Mouse (Mus musculus): ENCODE measurements around the gene Oxt.

Gene Oxt

DNA sequence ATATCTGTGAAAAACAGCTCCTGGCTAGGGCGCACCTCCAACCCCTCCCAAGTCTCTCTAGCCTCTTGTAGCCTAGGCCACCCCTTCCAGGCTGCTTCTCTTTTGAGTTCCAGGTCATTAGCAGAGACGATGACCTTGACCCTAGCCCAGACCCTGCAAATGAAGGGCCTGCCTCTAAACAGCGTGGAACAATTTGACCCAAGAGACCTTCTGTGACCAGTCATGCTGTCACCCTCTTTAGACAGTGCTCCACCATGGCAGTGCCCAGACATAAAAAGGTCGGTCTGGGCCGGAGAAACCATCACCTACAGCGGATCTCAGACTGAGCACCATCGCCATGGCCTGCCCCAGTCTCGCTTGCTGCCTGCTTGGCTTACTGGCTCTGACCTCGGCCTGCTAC, at the start of gene Oxt:
Oxt (plus strand) TSS at position 301 of the 400 bp plus-strand sequence.
- no peak for DNase-seq

DNA sequence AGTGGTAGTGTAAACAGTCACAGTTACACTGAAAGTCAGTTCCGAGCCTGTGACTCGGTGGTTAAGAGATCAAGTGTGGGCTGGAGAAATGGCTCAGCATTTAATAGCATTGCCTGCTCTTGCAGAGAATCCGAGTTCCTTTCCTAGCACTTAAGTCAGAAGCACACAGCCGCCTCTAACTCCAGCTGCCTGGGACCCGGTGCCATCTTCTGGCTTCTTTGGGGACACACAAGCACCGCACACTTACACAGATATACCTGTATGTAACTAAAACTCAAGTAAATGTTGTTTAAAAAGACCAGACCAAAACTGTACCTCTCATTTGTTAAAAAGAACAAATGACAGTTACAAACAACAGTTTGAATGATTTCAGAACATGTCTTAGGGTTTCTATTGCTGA, 47.5 kb upstream of the Oxt start:
- no peak for DNase-seq

DNA sequence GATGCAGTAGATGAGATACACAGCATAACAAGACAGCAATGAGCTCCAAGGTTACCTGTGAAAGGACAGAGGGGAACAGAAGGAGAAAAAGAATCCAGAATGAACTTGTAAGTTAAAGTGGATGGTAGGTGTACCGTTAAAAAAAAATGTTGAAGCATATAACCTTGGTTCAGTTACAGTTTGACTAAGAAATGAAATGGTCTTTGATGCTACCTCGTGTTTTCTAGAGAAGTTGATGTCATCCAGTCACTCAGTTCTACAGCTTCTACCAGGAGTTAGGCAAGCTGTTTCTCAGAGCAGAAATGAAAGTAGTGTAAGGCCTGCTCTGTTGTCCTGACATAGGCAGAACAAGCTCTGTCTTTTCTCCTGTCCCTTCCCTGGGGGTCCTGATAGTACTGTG, 46.7 kb upstream of the Oxt start:
- no peak for DNase-seq

DNA sequence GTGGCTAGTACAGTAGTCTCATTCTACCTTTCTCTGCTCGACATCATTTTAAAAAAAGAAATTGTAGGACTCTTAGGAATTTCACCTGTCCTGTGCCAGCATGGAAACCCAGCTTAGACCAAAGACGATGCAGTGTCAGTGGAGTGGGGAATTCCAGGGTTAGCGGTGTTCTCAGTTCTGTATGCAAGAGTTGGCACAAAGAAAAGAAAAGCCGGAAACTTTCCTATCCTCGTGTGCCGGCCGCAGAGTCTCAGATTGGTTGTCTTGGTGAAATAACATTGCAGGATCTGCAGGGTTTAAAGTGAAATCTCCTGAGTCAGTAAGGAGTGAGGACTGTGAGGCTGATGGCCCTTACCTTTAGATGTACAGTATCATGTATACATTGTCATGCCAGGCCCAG, 46.0 kb upstream of the Oxt start:
- no peak for DNase-seq

DNA sequence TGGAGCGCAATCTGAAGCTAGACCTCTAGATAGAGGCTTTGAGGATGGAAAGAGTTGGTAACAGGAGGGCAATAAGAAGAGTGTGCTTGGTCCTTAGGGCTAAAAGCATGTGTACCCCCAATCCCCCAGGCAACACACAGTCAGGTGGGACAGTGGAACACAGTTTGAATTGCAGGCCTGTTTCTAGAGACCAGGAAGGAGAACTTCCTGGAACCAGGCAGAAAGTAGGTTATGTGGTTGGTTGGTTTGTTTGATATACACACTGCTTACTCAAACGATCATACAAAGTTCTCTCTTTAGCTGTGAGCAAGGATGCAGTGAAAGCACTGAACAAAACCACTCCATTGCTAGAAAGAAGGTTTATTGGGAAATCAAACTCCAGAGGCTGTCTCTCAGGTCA, 43.8 kb upstream of the Oxt start:
- no peak for DNase-seq

DNA sequence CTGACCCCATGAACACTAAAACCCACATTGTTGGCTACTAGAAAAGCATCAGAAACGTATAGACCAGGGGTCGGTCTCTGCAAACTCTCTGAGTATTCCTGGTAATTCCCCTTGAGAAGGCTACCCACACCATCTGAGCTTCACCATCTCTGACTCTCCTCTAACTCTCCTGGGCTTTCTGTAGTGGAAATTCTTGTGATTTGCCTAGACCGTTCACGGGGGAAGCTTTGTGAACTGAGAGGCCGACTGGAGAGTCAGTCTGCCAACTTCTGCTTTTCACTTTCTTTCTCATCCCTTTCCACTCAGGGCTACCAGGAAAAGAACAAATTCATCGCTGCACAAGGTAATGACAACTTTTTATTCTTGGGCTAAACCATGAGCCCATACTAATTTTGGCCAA, 41.0 kb upstream of the Oxt start:
- no peak for DNase-seq

DNA sequence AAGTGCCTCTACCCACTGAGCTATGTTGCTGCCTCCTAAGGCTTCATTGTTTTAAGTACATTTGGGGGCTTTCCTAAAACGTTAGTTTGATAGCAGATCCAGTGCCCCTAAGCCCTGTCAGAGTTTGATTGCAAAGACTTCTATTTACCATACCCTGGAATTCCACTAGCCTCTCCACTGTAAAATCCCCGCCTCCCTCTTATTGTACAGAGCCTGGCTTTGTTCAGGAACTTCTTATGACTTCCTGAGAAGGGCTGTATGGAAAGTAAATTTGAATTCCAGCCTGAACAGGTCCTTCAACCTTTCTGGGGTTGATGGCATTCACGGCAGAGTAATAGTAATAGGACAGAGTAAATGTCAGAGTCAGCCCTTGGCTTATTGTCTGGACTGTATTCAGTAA, 39.1 kb upstream of the Oxt start:
- no peak for DNase-seq

DNA sequence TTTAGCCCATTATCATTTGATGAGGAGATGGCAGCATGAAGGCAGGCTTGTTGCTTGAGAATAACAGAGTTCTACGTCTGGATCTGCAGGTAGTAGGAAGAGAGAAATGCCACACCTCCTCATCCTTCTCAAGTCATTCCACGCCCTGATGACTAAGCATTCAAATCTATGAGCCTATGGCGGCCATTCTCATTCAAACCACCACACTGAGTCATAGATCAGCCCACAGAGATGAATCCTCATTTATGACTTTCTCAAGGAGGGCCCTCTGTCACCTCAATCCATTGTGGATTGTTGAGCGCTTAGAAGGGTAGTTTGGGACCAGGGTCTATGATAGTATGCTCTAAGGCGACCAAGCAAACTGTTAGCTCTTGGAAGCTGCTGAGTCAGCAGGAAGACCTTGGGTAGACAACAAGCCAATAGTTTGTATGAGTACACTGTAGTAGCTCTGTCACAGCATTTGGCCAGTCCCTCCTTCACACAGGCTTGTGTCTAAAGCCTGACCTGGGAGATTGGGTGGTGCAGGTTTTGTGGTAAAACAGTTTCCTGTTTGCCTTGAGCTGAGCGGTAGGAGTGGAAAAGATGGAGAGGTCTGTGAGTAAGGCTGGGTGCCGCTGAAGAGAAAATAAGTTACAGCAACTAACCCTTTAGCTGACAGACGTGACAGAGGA, 37.0 kb upstream of the Oxt start:
- DNase-seq = no peak

DNA sequence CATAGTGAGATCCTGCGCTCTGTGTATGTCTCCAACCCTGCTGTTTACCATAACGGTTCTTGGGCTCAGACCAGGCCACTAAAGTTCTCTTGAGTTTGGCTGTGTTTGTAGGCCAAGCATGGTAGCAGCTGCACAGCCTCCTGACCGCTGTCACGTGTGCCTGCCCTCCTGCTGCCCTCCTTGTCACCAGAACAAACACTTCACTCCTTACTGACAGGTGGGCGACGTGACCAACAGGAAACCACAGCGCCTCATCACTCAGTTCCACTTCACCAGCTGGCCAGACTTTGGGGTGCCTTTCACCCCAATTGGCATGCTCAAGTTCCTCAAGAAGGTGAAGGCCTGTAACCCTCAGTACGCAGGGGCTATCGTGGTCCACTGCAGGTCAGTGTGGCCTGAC, 35.7 kb upstream of the Oxt start:
- DNase-seq = no peak

DNA sequence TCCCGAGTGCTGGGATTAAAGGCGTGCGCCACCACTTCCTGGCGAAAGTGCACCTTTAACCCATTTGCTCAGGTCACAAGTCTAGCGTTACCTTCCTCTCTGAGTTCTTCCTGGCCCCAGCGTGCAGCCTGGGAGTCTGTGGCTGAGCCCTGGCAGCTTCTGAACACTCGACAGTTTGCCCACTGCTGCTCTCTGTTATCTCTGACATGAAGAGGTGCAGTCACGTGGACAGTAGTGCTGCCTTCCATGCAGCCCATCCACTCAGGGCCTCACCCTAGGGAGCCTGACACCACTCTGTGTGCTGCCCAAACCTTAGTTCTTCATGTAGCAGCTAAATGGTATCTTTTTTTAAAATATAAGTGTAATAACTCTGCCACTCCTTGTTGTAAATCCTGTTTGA, 29.0 kb upstream of the Oxt start:
- no peak for DNase-seq

DNA sequence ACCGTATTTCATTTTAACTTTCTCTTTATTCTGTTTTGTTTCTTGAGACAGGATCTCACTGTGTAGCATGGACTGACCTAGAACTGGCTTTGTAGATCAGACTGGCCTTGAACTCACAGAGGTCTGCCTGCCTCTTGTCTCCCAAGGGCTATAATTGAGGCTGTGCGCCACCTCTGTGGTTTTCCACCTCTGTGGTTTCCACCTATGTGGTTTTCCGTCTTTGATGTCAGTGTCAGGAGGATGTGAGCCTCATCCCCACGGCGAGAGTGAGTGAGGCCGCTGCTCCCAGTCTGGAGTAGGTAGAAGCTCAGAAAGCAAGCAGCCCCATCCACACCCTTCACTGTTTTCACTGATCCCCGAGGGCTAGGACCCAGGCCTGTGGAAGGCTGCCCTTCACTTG, 21.1 kb upstream of the Oxt start:
- DNase-seq = no peak

DNA sequence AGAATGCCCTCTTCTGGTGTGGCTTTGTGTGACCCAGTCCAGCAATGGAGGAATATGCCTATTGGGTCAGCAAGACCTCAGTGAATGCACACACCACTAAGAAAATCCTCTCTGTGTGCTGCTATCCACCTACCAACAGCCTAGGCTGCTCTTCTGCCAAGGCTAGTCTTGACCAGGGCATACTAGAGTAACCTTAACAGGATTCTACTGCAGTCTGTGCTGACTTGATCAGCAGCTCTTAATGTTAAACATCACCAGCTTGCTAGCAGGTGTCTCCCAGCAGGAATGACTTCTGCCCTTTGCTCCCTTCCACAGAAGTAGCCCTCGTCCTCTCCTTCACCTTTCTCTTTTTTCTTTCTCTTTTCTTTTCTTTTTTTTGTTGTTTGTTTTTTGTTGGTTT, 19.7 kb upstream of the Oxt start:
- no peak for DNase-seq

DNA sequence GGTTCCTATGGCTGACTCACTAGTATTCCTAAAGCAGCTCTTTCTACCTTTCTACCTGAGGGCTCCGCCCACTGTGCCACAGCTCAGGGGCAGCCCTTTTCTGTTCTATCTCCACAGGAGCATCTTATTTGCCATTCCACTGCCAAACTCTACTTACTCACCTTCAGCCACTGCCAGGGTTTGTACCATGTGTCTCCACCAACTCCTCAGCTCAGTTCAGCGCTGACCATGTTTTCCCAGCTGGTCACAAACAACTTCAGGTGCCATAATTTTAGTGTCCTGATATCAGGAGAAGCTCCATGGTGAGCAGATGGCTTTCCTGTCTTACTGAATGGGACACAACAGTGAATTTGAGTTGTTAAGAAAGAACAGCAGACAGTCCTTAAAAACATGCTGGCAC, 18.5 kb upstream of the Oxt start:
- DNase-seq = peak; percentile 37 to 47

DNA sequence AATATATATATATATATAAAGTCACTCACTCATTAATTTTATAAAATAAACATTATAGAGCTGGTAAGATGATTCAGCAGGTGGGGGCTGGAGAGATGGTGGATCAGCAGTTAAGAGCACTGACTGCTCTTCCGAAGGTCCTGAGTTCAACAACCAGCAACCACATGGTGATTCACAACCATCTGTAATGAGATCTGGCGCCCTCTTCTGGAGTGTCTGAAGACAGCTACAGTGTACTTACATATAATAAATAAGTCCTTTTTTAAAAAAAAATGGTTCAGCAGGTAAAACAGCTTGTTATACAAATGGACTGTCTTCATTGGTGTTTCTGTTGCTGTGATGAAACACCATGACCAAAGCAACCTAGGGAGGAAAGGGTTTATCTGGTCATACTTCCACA, 18.0 kb upstream of the Oxt start:
- DNase-seq = no peak

DNA sequence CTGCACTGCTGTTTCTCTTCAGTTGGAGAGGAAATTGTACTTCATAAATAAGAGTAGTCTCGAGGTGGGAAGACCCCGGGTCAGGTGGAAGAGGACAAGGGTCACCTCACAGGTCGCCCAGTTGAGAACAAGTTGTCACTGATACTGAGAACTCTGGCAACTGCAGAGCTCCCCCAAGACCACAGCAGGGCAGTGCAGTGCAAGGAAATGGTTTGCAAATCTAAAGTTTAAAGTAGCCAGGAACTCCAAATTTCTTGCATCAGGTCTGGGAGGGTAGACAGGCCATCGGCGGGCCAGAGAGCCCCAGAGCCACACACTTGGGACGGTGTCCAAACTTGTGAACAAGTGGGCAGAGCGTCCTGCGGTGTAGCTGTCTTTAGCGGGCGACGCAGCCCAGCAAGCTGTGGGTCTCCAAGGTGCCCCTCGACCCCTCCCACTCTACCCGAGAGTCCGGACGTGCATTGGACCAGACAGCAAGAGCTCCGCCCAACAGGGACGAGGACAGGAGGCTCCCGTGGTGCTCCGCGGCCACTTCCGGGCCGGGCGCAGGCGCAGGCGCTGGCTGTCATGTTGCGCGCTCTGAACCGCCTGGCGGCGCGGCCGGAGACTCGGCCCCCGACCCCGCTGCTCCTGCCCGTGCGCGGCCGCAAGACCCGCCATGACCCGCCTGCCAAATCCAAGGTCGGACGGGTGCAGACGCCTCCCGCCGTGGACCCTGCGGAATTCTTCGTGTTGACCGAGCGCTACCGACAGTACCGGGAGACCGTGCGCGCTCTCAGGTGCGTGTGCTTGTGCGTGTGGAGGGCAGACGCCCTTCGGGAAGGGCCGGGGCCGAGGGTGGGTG, 12.5 kb upstream of the Oxt start, which contains the start of gene Mrps26:
Mrps26 (plus strand) TSS at position 531 of the 844 bp plus-strand sequence.
- peak; percentile 93 to 96 for DNase-seq

DNA sequence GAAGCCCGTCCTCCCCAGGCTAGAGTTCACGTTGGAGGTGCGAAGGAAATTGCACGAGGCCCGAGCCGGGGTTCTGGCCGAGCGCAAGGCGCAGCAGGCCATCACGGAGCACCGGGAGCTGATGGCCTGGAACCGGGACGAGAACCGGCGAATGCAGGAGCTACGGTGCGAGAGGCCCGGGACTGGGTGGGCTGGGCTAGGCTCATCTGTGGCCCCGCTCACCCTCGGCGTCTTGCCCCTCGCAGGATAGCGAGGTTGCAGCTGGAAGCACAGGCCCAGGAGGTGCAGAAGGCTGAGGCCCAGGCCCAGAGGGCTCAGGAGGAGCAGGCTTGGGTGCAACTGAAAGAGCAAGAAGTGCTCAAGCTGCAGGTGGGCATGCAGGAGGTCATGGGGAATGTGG, 11.9 kb upstream of the Oxt start:
- no peak for DNase-seq

DNA sequence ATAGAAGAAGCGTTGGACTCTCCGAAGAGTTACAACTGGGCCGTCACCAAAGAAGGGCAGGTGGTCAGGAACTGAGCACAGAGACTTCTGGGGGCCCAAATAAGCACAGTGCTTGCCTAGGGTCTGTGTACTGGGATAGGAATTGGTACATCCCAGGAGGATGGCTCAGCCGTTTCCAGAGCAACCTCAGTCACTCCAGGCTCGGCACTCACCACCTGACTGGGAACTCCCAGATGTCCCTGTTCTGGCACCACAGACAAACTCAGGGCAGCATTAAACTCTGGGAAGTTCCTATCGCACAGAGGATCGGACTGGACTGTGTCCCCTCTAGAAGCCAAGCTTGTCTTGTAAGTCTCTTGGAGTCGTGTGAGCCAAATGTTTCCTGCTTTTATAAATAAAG, 11.0 kb upstream of the Oxt start:
- no peak for DNase-seq

DNA sequence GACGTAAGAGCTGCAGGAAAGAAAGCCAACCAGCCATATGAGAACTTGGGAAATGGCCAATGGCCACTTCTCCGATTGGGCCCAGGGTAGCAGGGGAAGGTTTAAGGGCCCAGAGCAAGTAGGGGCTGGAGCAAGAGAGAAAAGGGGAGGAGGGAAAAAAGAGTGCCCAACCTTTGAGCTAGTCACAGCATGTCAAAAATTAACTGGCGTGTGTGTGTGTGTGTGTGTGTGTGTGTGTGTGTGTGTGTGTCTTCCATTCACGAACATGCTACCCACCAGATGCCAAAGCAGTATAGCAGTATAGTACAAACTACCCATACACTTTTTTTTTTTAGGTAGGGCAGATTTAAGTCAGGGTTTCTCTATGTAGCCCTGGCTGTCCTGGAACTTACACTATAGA, 7.1 kb upstream of the Oxt start:
- DNase-seq = no peak

DNA sequence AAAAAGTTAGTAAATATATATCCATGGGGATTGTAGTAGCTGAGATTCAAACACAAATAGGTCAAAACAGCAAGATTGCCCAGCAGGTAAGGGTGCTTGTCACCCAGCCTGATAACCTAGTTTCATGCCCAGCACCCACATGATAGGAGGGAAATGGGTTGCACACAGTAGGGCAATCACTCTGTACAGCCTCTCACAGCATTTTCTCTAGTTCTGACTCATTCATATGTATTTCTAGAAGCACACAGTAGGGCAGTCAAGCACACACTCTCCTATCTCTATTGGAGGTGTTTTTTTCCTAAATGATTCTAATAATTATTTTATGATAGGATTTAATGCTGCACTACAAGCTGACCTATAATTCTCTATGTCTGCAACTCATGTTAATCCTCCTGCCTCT, 6.0 kb upstream of the Oxt start:
- no peak for DNase-seq

DNA sequence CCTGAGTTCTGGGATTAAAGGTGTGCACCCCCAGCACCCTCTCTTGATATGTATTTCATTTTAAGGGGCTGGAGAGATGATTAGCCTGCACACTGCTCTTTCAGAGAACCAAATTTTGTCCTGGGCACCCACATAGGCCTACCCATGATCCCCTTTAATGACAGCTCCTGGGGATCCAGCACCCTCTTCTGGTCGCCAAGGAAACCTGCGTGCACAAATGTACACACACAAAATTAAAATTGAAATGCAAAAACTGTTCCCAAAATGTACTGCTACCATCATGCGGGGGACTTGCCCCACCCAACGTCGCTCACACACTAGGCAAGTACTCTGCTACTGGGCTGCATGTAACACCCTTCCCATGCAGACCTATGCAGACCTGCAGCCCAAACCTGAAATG, 1.0 kb upstream of the Oxt start:
- DNase-seq = no peak

DNA sequence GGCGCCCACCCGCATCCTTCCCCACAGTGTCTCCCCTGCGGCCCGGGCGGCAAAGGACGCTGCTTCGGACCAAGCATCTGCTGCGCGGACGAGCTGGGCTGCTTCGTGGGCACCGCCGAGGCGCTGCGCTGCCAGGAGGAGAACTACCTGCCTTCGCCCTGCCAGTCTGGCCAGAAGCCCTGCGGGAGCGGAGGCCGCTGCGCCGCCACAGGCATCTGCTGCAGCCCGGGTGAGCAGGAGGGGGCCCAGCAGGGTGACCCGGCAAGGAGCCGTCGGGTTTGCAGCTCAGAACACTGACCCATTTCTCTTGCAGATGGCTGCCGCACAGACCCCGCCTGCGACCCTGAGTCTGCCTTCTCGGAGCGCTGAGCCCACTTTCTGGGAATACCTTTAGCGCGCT, 591 bp downstream of the Oxt start:
- DNase-seq = peak; percentile 55 to 63

DNA sequence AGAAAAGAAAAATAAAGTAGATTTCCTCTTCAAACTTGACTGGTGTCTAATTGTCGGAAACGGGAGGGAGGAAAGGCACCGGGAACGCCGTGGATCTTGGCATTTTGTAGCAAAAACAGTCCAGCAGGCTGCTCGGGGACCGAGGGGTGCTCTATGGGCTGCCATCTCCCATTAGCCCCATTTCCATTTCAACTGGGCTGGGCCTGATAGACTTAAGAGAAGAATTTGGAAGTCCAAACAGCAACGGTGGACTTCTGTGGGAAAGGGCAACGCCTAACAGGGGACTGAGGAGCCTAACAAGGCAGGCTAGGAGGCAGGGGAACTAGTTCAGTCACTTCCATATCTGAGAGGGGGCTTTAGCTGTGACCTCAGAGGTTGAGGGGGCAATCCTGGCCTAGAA, 1.0 kb downstream of the Oxt start:
- no peak for DNase-seq

DNA sequence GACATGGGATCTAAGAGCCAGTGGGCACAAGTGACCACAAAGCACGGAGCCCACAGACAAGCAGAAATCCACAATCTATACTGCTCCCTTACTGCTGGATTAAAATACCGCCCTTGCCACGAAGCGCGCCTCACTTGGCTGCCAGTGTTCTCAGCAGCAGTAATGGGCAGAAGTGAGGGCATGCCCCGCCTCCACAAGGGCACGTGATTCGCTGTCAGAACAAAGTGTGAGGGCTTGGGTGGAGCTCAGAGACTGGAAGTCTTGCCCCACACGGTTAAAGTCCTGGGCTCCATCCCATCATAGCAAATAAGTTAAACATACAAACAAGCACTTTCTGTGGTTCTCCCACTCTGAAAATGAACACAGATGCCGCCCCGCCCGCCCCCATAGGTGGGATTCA, 1.7 kb downstream of the Oxt start:
- DNase-seq = peak in 1 of 2 experiments; percentile 39

DNA sequence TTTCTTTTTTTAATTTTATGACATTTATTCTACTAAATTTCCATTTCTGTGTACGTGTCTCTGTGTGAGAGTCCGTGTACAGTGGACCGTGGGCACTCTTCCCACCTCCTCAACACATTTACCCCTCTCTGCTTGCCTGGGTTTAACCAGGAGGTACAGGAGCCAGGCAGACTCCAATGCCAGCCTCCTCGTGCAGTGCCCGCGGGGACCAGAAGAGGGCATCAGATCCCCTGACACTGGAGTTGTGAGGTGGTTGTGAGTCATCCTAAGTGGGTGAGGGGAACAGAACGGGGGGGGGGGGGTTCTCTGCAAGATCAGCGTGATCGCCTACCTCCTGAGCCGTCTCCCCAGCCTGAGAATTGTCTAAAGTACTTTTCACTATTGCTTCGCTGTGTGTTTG, 2.2 kb downstream of the Oxt start:
- DNase-seq = peak; percentile 69 to 76

DNA sequence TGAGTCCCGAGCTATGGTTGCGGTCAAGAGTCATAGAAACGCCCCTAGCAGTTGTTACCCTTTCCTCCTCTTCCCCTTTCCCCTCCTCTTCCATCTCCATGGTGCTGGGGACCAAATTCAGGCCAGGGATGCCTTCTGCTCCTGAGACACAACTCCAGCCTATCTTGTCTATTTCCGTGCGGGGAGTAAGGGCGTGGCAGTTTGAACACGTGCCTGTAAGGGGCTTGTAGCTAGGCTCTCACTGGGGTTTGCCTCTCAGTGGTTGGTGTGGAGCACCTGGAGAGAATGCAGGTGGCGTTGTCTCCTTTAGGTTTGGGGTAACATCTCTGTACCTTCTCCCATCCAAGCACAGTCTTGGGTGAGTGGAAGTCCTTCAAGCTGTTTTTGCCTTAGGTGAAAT, 3.8 kb downstream of the Oxt start:
- no peak for DNase-seq

Measured in cerebellum, adult 18-20 months (tissue).